Mouse (Mus musculus) lung, embryonic 16.5 days (tissue): Measurements from ENCODE around the gene Zdhhc6. TPM values are rescaled to one million over a fixed set of nuclear protein-coding genes. Genes with fewer than 3 reads are reported as not detected.

Experiments used
- ATAC-seq: fragments of 200-750 bp; cut with Nextera tagmentation; 2 replicates; pipeline ENCODE4 v1.8.0; 2017; ENCODE audit warnings: low read depth, mild to moderate bottlenecking, moderate library complexity
- H3K27ac ChIP-seq: fragments of 300-500 bp; sonication (generic); 2 replicates; pipeline ENCODE4 v1.5.1; 2014; ENCODE audit warnings: mild to moderate bottlenecking, control low read depth, low read length
- H3K27me3 ChIP-seq: fragments of 300-500 bp; sonication (generic); 2 replicates; pipeline ENCODE4 v1.6.1; 2014; ENCODE audit warnings: low read depth, low read length, mixed read lengths; ENCODE audit not compliant: control insufficient read depth, insufficient read depth
- H3K36me3 ChIP-seq: fragments of 300-500 bp; sonication (generic); 2 replicates; pipeline ENCODE4 v1.6.1; 2014; ENCODE audit warnings: low read length; ENCODE audit not compliant: control insufficient read depth, insufficient read depth
- H3K4me1 ChIP-seq: fragments of 300-500 bp; sonication (generic); replicated peaks from 2 replicates; pipeline ENCODE4 v1.6.1; 2014; ENCODE audit warnings: low read length, mixed read lengths; ENCODE audit not compliant: control insufficient read depth, insufficient read depth
- H3K4me2 ChIP-seq: fragments of 300-500 bp; sonication (generic); 2 replicates; pipeline ENCODE4 v1.6.1; 2014; ENCODE audit warnings: low read depth, low read length, control low read depth
- H3K4me3 ChIP-seq: fragments of 300-500 bp; sonication (generic); 2 replicates; pipeline ENCODE4 v1.5.1; 2014; ENCODE audit warnings: mild to moderate bottlenecking, low read length, control low read depth
- H3K9ac ChIP-seq: fragments of 300-500 bp; sonication (generic); 2 replicates; pipeline ENCODE4 v1.6.1; 2014; ENCODE audit warnings: low read length, control low read depth
- H3K9me3 ChIP-seq: fragments of 300-500 bp; sonication (generic); 2 replicates; pipeline ENCODE4 v1.6.1; 2016; ENCODE audit warnings: low read length; ENCODE audit not compliant: control insufficient read depth
- WGBS: fragments of 180-500 bp; shearing (Covaris S2); extraction: QIAGEN DNeasy Blood & Tissue Kit; methylation state at CpG from one replicate; pipeline ENCODE4 v1.1.7; 2014; 5-methylcytosine and 5-hydroxymethylcytosine counted together
- polyA plus RNA-seq: library from polyadenylated mRNA; unstranded; fragments of >200 nt; fragmentation: Nextera tagmentation; extraction: Ambion mirVana; gene quantifications from 2 replicates; pipeline ENCODE4 v1.2.1, GENCODE M21; 2015

Zdhhc6 gene
- polyA plus RNA-seq, 1 experiment from 2014 or later: 101 TPM

GRCm38 (mm10) chr19:55295075-55295474 is 20.8 kb downstream of the Zdhhc6 start:
- WGBS: 72% methylated on average over 9 of the region's 9 CpGs
- H3K4me3 ChIP-seq: no peak overlapping the region
- ATAC-seq: no peak
- no peak overlapping the region for H3K27ac ChIP-seq
- H3K36me3 ChIP-seq: peaks cover 25% of the 10 kb centered on the region
- H3K27me3 ChIP-seq: no peaks in the 10 kb centered on the region
- H3K9ac ChIP-seq: no peak overlapping the region
- H3K4me1 ChIP-seq: no peaks in the 10 kb centered on the region
- H3K9me3 ChIP-seq: no peaks in the 10 kb centered on the region
- H3K4me2 ChIP-seq: no peak overlapping the region

DNA sequence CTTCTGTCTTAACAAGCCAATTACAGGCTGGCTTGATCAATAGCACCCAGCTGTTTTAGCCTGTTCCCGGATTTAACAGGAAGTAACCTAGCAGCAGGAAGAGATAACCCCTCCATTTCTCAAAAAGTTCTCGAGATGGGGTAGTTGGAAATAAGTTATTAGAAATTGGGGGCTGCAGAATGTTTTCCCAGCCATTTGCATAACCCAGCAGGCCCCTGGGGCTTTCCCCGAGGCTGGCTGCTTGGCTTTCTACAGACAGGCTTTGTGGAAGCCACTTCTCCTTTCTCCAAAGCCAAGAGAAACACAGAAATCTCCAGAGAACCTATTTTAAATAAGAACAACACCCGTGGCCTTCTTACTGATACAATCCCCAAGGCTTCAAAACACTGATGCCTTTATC is 22.7 kb downstream of the Zdhhc6 start:
- Histone ChIP-seq H3K4me3 (no peak overlapping the region), H3K9me3 (no peaks in the 10 kb centered on the region), H3K9ac (no peak overlapping the region), H3K36me3 (peaks cover 28% of the 10 kb centered on the region), H3K27ac (no peak overlapping the region), H3K4me2 (no peak overlapping the region), H3K27me3 (no peaks in the 10 kb centered on the region), H3K4me1 (no peaks in the 10 kb centered on the region)
- 31% methylated on average over 4 of the region's 4 CpGs for WGBS
- no peak for ATAC-seq

- WGBS: 95% methylated on average over 2 of the region's 2 CpGs
- Histone ChIP-seq H3K4me1 (no peaks in the 10 kb centered on the region), H3K4me2 (no peak overlapping the region), H3K27ac (no peak overlapping the region), H3K27me3 (no peaks in the 10 kb centered on the region), H3K36me3 (peaks cover 28% of the 10 kb centered on the region), H3K9ac (no peak overlapping the region), H3K4me3 (no peak overlapping the region), H3K9me3 (no peaks in the 10 kb centered on the region)
- no peak for ATAC-seq
These were observed 23.5 kb downstream of the Zdhhc6 start for GRCm38 (mm10) chr19:55292210-55292850.

- Histone ChIP-seq H3K9ac (no peak overlapping the region), H3K9me3 (no peaks in the 10 kb centered on the region), H3K27ac (no peak overlapping the region), H3K4me3 (no peak overlapping the region), H3K4me2 (no peak overlapping the region), H3K27me3 (no peaks in the 10 kb centered on the region), H3K4me1 (no peaks in the 10 kb centered on the region), H3K36me3 (peaks cover 19% of the 10 kb centered on the region)
- WGBS: 85% methylated on average over 2 of the region's 2 CpGs
- ATAC-seq: no peak
These were observed 25.1 kb downstream of the Zdhhc6 start for GRCm38 (mm10) chr19:55290621-55291270.

DNA sequence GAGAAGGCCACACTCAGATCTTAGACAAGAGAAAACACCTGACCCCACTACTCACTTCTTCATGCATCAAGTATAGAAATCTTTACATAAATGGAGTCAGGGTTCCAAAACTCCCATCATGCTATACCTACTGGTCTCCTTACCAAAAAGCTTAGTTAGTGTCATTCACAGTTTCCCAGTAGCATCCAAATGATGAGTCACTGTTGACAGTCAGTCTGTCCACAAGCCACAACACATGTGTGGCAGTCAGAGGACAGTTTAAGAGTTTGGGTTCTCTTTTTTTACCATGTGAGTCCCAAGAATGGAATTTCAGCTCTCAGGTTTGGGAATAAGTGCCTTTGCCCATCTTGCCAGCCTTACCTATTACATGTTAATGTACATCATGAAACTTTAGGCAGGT is 26.9 kb downstream of the Zdhhc6 start:
- H3K4me2 ChIP-seq: no peak overlapping the region

DNA sequence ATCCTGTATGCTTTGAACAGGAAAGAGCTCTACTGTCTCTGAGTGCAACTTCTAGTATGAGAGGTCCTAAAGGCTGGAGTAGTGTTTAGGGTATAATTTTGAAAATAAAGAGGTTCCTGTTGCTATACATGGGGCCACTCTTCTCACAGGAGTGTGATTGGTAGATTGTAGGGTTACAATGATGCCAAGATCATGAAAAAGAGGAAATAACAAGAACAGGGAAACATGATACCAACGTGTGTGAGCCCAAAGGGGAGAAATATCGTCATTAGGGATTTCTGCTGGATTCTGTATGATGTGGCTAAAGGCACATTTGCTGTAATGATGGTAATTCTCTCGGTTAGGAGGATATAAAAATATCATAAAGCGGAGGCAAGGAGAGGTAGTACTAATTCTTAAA is 29.8 kb downstream of the Zdhhc6 start:
- H3K9ac ChIP-seq: no peak overlapping the region
- H3K4me2 ChIP-seq: no peak overlapping the region
- H3K9me3 ChIP-seq: no peaks in the 10 kb centered on the region
- no peak overlapping the region for H3K27ac ChIP-seq
- 86% methylated on average over 4 of the region's 4 CpGs for WGBS
- ATAC-seq: no peak
- no peak overlapping the region for H3K4me3 ChIP-seq
- peaks cover 41% of the 10 kb centered on the region for H3K36me3 ChIP-seq
- no peaks in the 10 kb centered on the region for H3K4me1 ChIP-seq
- no peaks in the 10 kb centered on the region for H3K27me3 ChIP-seq

More for the DNA sequence above, 26.9 kb downstream of the Zdhhc6 start:
- Histone ChIP-seq H3K9me3 (no peaks in the 10 kb centered on the region), H3K9ac (no peak overlapping the region), H3K4me1 (no peaks in the 10 kb centered on the region), H3K27me3 (no peaks in the 10 kb centered on the region), H3K4me3 (no peak overlapping the region), H3K36me3 (peaks cover 28% of the 10 kb centered on the region), H3K27ac (no peak overlapping the region)
- ATAC-seq: no peak

GRCm38 (mm10) chr19:55284093-55284492 is 31.7 kb downstream of the Zdhhc6 start:
- Histone ChIP-seq H3K36me3 (peaks cover 48% of the 10 kb centered on the region), H3K27ac (no peak overlapping the region), H3K4me3 (no peak overlapping the region), H3K9ac (no peak overlapping the region), H3K27me3 (no peaks in the 10 kb centered on the region), H3K9me3 (no peaks in the 10 kb centered on the region), H3K4me2 (no peak overlapping the region), H3K4me1 (no peaks in the 10 kb centered on the region)
- no peak for ATAC-seq
- 80% methylated on average over 4 of the region's 4 CpGs for WGBS

- Histone ChIP-seq H3K36me3 (peaks cover 17% of the 10 kb centered on the region), H3K4me2 (no peak overlapping the region), H3K27ac (no peak overlapping the region), H3K9me3 (no peaks in the 10 kb centered on the region), H3K4me1 (no peaks in the 10 kb centered on the region), H3K9ac (no peak overlapping the region), H3K27me3 (no peaks in the 10 kb centered on the region), H3K4me3 (no peak overlapping the region)
- 79% methylated on average over 3 of the region's 3 CpGs for WGBS
- ATAC-seq: no peak
These were observed 39.1 kb downstream of the Zdhhc6 start for GRCm38 (mm10) chr19:55276770-55277169.

- H3K27me3 ChIP-seq: no peaks in the 10 kb centered on the region
- H3K4me1 ChIP-seq: no peaks in the 10 kb centered on the region
- no peak for ATAC-seq
- no peak overlapping the region for H3K9ac ChIP-seq
- no peak overlapping the region for H3K4me3 ChIP-seq
- no peak overlapping the region for H3K27ac ChIP-seq
- no peaks in the 10 kb centered on the region for H3K9me3 ChIP-seq
- 77% methylated on average over 4 of the region's 4 CpGs for WGBS
- peaks cover 12% of the 10 kb centered on the region for H3K36me3 ChIP-seq
- no peak overlapping the region for H3K4me2 ChIP-seq
These were observed 39.7 kb downstream of the Zdhhc6 start for GRCm38 (mm10) chr19:55276100-55276499.
